13 mouse cellular contexts compared by ENCODE assay signal in genomic region chr4:149457831-149458430, GRCm38 (mm10). TPM values are rescaled to one million over a fixed set of nuclear protein-coding genes. Genes with fewer than 3 reads are reported as not detected.
DNase-seq lines count a peak whose midpoint lies in the region; ATAC-seq lines count a peak whose summit lies in the region.
"Had no signal": no experiment of that assay in that cellular context is flagged by ENCODE, and none has a peak within 500 bp of the region (broad histone marks: within the 10 kb centered on the region; RNA-seq: fewer than 3 reads in every experiment).

No protein-coding gene starts in this region.

- H3K4me1 ChIP-seq in heart, embryonic 11.5 days (ENCODE audit: control insufficient read depth, insufficient read depth, low read length), result no peaks in the 10 kb centered on the region
- H3K4me1 ChIP-seq in midbrain, embryonic 16.5 days (ENCODE audit: control insufficient read depth, insufficient read depth, low read length), result no peaks in the 10 kb centered on the region
- H3K4me1 ChIP-seq in midbrain, embryonic 10.5 days, result no peaks in the 10 kb centered on the region
- H3K4me1 ChIP-seq: liver, embryonic 13.5 days had no signal

- ATAC-seq in heart, embryonic 11.5 days (replicated peaks; ENCODE audit: insufficient number of reproducible peaks, low FRiP score, low TSS enrichment), result no peak
- ATAC-seq in midbrain, embryonic 16.5 days, result no peak
- ATAC-seq: CD4-positive, CD25-positive, alpha-beta regulatory T cell, adult 4 months had no signal

- no peak overlapping the region for H3K9ac ChIP-seq in heart, embryonic 11.5 days (ENCODE audit: low read depth, low read length)
- no peak overlapping the region for H3K9ac ChIP-seq in midbrain, embryonic 16.5 days (ENCODE audit: low read depth, low read length)
- H3K9ac ChIP-seq: embryonic facial prominence, embryonic 15.5 days; hindbrain, embryonic 14.5 days; liver, embryonic 13.5 days had no signal

- no peaks in the 10 kb centered on the region for H3K27me3 ChIP-seq in heart, embryonic 11.5 days (ENCODE audit: control insufficient read depth, insufficient read depth, low read length)
- H3K27me3 ChIP-seq in midbrain, embryonic 16.5 days (ENCODE audit: control insufficient read depth, insufficient read depth, low read depth, low read length), result no peaks in the 10 kb centered on the region
- H3K27me3 ChIP-seq in midbrain, embryonic 10.5 days (ENCODE audit: low read depth, poor library complexity, severe bottlenecking), result no peaks in the 10 kb centered on the region
- H3K27me3 ChIP-seq: embryonic facial prominence, embryonic 15.5 days; liver, embryonic 13.5 days had no signal

- H3K9me3 ChIP-seq in heart, embryonic 11.5 days (replicated peaks; ENCODE audit: control insufficient read depth, low read length), result no peaks in the 10 kb centered on the region
- H3K9me3 ChIP-seq in midbrain, embryonic 16.5 days (replicated peaks; ENCODE audit: control insufficient read depth, low read length, poor library complexity, severe bottlenecking), result no peaks in the 10 kb centered on the region
- H3K9me3 ChIP-seq in midbrain, embryonic 10.5 days (replicated peaks), result no peaks in the 10 kb centered on the region
- H3K9me3 ChIP-seq: embryonic facial prominence, embryonic 15.5 days; liver, embryonic 13.5 days had no signal

- WGBS in heart, embryonic 11.5 days (ENCODE audit: insufficient replicate concordance), result 75% methylated on average over 6 of the region's 6 CpGs
- whole genome bisulfite sequencing in midbrain, embryonic 16.5 days, result 79% methylated on average over 6 of the region's 6 CpGs
- 81% methylated on average over 6 of the region's 6 CpGs for WGBS in midbrain, embryonic 10.5 days

- no peaks in the 10 kb centered on the region for H3K36me3 ChIP-seq in heart, embryonic 11.5 days (ENCODE audit: control insufficient read depth, insufficient read depth, low read length)
- no peaks in the 10 kb centered on the region for H3K36me3 ChIP-seq in midbrain, embryonic 16.5 days (ENCODE audit: control insufficient read depth, insufficient read depth, low read length)
- H3K36me3 ChIP-seq in midbrain, embryonic 10.5 days, result no peaks in the 10 kb centered on the region
- H3K36me3 ChIP-seq: embryonic facial prominence, embryonic 15.5 days; liver, embryonic 13.5 days had no signal

- H3K4me2 ChIP-seq in heart, embryonic 11.5 days, result no peak overlapping the region
- no peak overlapping the region for H3K4me2 ChIP-seq in midbrain, embryonic 16.5 days (ENCODE audit: low read length)
- H3K4me2 ChIP-seq: embryonic facial prominence, embryonic 15.5 days; hindbrain, embryonic 14.5 days; liver, embryonic 13.5 days had no signal

- peak; percentile 97 for DNase-seq in heart, adult 11 months
- DNase-seq in 3T3-L1 (ENCODE audit: low read depth, low spot score), result peak; percentile 34
- peak; percentile 78 for DNase-seq in adrenal gland, postnatal 10 days
- DNase-seq in heart, postnatal 14 days, result peak; percentile 76 to 77
- no peak for DNase-seq in cerebellum, adult 11 months
- no peak for DNase-seq in midbrain, embryonic 10.5 days (ENCODE audit: low spot score)
- DNase-seq: liver, embryonic 13.5 days had no signal

- H3K27ac ChIP-seq in heart, embryonic 11.5 days (ENCODE audit: low read depth, low read length), result no peak overlapping the region
- H3K27ac ChIP-seq in midbrain, embryonic 16.5 days (ENCODE audit: low read length), result no peak overlapping the region
- H3K27ac ChIP-seq in midbrain, embryonic 10.5 days (replicated peaks), result no peak overlapping the region
- H3K27ac ChIP-seq: embryonic facial prominence, embryonic 15.5 days; hindbrain, embryonic 14.5 days; liver, embryonic 13.5 days had no signal

- no peak overlapping the region for H3K4me3 ChIP-seq in heart, embryonic 11.5 days (ENCODE audit: low read depth, low read length)
- H3K4me3 ChIP-seq in midbrain, embryonic 16.5 days (ENCODE audit: low read depth, low read length), result no peak overlapping the region
- no peak overlapping the region for H3K4me3 ChIP-seq in midbrain, embryonic 10.5 days
- H3K4me3 ChIP-seq: embryonic facial prominence, embryonic 15.5 days; liver, embryonic 13.5 days had no signal

- intact Hi-C loops in heart, postnatal 14 days (cut with DNase I), result no loop called here

RNA-seq across cellular contexts. Expression of gene Rbp7, which starts 3.2 kb away (rescaled TPM):
- 1.2 and 2.5 TPM in 2 replicates for polyA plus RNA-seq in heart, embryonic 11.5 days (2014; fragmentation: Nextera tagmentation; extraction: Ambion mirVana)
- total RNA-seq in adrenal gland, postnatal 10 days (2021), result 100 to 1,000 TPM in 1 of 2 experiments, 10 to 100 TPM in 1; 56.2 to 118 TPM
- total RNA-seq in heart, postnatal 14 days (2021), result 10 to 100 TPM; 75.7 to 77.1 TPM
- polyA plus RNA-seq in midbrain, embryonic 16.5 days (2015; fragmentation: Nextera tagmentation; extraction: Ambion mirVana), result 0.43 TPM in 1 of 2 replicates, not detected in the other
- not detected in 2 replicates for polyA plus RNA-seq in midbrain, embryonic 10.5 days (2016; fragmentation: Nextera tagmentation; extraction: Ambion mirVana)
- total RNA-seq: layer of hippocampus, postnatal 14 days had no signal
- polyA plus RNA-seq: CD4-positive, CD25-positive, alpha-beta regulatory T cell, adult 4 months; hindbrain, embryonic 14.5 days; liver, embryonic 13.5 days had no signal

RNA-seq across cellular contexts. Expression of gene Tmem274, which starts 19.2 kb away (rescaled TPM):
- not detected in 2 replicates for polyA plus RNA-seq in heart, embryonic 11.5 days (2014; fragmentation: Nextera tagmentation; extraction: Ambion mirVana)
- total RNA-seq in adrenal gland, postnatal 10 days (2021), result not detected
- total RNA-seq in heart, postnatal 14 days (2021), result not detected
- not detected in 2 replicates for polyA plus RNA-seq in midbrain, embryonic 16.5 days (2015; fragmentation: Nextera tagmentation; extraction: Ambion mirVana)
- polyA plus RNA-seq in midbrain, embryonic 10.5 days (2016; fragmentation: Nextera tagmentation; extraction: Ambion mirVana), result 0.41 and 0.55 TPM in 2 replicates
- total RNA-seq: layer of hippocampus, postnatal 14 days had no signal
- polyA plus RNA-seq: hindbrain, embryonic 14.5 days; liver, embryonic 13.5 days had no signal

RNA-seq across cellular contexts. Expression of gene Nmnat1, which starts 27.1 kb away (rescaled TPM):
- polyA plus RNA-seq in heart, embryonic 11.5 days (2014; fragmentation: Nextera tagmentation; extraction: Ambion mirVana), result 16.2 and 17.0 TPM in 2 replicates
- 10 to 100 TPM; 15.2 TPM for total RNA-seq in adrenal gland, postnatal 10 days (2021)
- total RNA-seq in heart, postnatal 14 days (2021), result 10 to 100 TPM; 20.8 to 23.4 TPM
- polyA plus RNA-seq in midbrain, embryonic 16.5 days (2015; fragmentation: Nextera tagmentation; extraction: Ambion mirVana), result 5.9 and 8.1 TPM in 2 replicates
- polyA plus RNA-seq in midbrain, embryonic 10.5 days (2016; fragmentation: Nextera tagmentation; extraction: Ambion mirVana), result 16.2 and 18.8 TPM in 2 replicates

RNA-seq across cellular contexts. Expression of gene Lzic, which starts 27.1 kb away (rescaled TPM):
- 36.7 and 43.9 TPM in 2 replicates for polyA plus RNA-seq in heart, embryonic 11.5 days (2014; fragmentation: Nextera tagmentation; extraction: Ambion mirVana)
- 10 to 100 TPM; 40.1 to 42.1 TPM for total RNA-seq in adrenal gland, postnatal 10 days (2021)
- total RNA-seq in heart, postnatal 14 days (2021), result 10 to 100 TPM; 55.4 to 55.8 TPM
- 39.8 and 43.1 TPM in 2 replicates for polyA plus RNA-seq in midbrain, embryonic 16.5 days (2015; fragmentation: Nextera tagmentation; extraction: Ambion mirVana)
- polyA plus RNA-seq in midbrain, embryonic 10.5 days (2016; fragmentation: Nextera tagmentation; extraction: Ambion mirVana), result 48.5 and 48.9 TPM in 2 replicates

RNA-seq across cellular contexts. Expression of gene Ube4b, which starts 31.4 kb away (rescaled TPM):
- 36.3 and 41.3 TPM in 2 replicates for polyA plus RNA-seq in heart, embryonic 11.5 days (2014; fragmentation: Nextera tagmentation; extraction: Ambion mirVana)
- 10 to 100 TPM; 73.0 to 80.0 TPM for total RNA-seq in adrenal gland, postnatal 10 days (2021)
- 10 to 100 TPM; 46.3 to 58.6 TPM for total RNA-seq in heart, postnatal 14 days (2021)
- polyA plus RNA-seq in midbrain, embryonic 16.5 days (2015; fragmentation: Nextera tagmentation; extraction: Ambion mirVana), result 54.1 and 57.9 TPM in 2 replicates
- polyA plus RNA-seq in midbrain, embryonic 10.5 days (2016; fragmentation: Nextera tagmentation; extraction: Ambion mirVana), result 56.2 and 60.9 TPM in 2 replicates

Comparison
In these comparisons a context has a peak if more than half of its experiments do, and no peak if none do; other contexts are left out.
1. DNase-seq: peak in heart, adult 11 months (single experiment), 3T3-L1 (single experiment), adrenal gland, postnatal 10 days (single experiment) and heart, postnatal 14 days (2 of 2); none in cerebellum, adult 11 months (single experiment) and midbrain, embryonic 10.5 days (single experiment).